Comparison of ENCODE assay signal across 9 mouse cellular contexts in genomic region chrX:61119499-61119898, GRCm38 (mm10).
A peak's percentile ranks its signal among the peaks of the same experiment; 100 is the strongest.
DNase-seq lines count a peak whose midpoint lies in the region.
"Had no signal": no experiment of that assay in that cellular context is flagged by ENCODE, and none has a peak within 500 bp of the region (broad histone marks: within the 10 kb centered on the region; RNA-seq: fewer than 3 reads in every experiment).

No protein-coding gene starts in this region.

- H3K36me3 ChIP-seq in hindbrain, embryonic 10.5 days: no peaks in the 10 kb centered on the region

- no peaks in the 10 kb centered on the region for H3K4me1 ChIP-seq in hindbrain, embryonic 10.5 days (replicated peaks)

- no peaks in the 10 kb centered on the region for H3K27me3 ChIP-seq in hindbrain, embryonic 10.5 days (ENCODE audit: insufficient read depth, poor library complexity, severe bottlenecking)

- H3K27ac ChIP-seq in hindbrain, embryonic 10.5 days: no peak overlapping the region
- H3K27ac ChIP-seq: heart, adult 2 months had no signal

- H3K4me3 ChIP-seq in hindbrain, embryonic 10.5 days: no peak overlapping the region
- H3K4me3 ChIP-seq: heart, adult 2 months had no signal

- intact Hi-C loops in left cerebral cortex, postnatal 36 days (cut with DNase I): no loop called here

- peak; percentile 10 for DNase-seq in kidney, postnatal 10 days
- DNase-seq in kidney, adult 8-10 months: no peak
- DNase-seq in embryo, embryonic 10.5 days (ENCODE audit: low spot score): peak; percentile 60
- peak; percentile 12 for DNase-seq in hindbrain, embryonic 10.5 days (ENCODE audit: low spot score)
- peak; percentile 43 to 50 for DNase-seq in left cerebral cortex, postnatal 36 days (ENCODE audit: low spot score in 2 of 2)
- peak; percentile 73 for DNase-seq in right cerebral cortex, adult 18-20 months
- no peak for DNase-seq in thymus, postnatal 14 days
- DNase-seq in MN1 (ENCODE audit: low spot score): no peak

- 32% methylated on average over 6 of the region's 6 CpGs for WGBS in hindbrain, embryonic 10.5 days

- H3K9me3 ChIP-seq in hindbrain, embryonic 10.5 days: no peaks in the 10 kb centered on the region

Comparison
In these comparisons a context has a peak if more than half of its experiments do, and no peak if none do; other contexts are left out.
1. DNase-seq: peak in kidney, postnatal 10 days (single experiment), embryo, embryonic 10.5 days (single experiment), hindbrain, embryonic 10.5 days (single experiment), left cerebral cortex, postnatal 36 days (2 of 2) and right cerebral cortex, adult 18-20 months (single experiment); none in kidney, adult 8-10 months (0 of 2), thymus, postnatal 14 days (single experiment) and MN1 (single experiment).